Mouse (Mus musculus) cerebellum, adult 2 months (tissue): ENCODE data around the gene Kdelc2.

Experiments used
- CTCF ChIP-seq: fragments of 200-500 bp; IDR thresholded peaks from 2 replicates; pipeline ENCODE4 v1.5.1; 2011; ENCODE audit warnings: low read depth, mild to moderate bottlenecking, control low read depth, low read length, moderate library complexity, borderline replicate concordance; ENCODE audit not compliant: insufficient read depth
- POLR2A ChIP-seq: fragments of 200-500 bp; IDR thresholded peaks from 2 replicates; pipeline ENCODE4 v1.6.1; 2011; ENCODE audit warnings: low read length, control low read depth, borderline replicate concordance; ENCODE audit not compliant: insufficient read depth

DNA sequence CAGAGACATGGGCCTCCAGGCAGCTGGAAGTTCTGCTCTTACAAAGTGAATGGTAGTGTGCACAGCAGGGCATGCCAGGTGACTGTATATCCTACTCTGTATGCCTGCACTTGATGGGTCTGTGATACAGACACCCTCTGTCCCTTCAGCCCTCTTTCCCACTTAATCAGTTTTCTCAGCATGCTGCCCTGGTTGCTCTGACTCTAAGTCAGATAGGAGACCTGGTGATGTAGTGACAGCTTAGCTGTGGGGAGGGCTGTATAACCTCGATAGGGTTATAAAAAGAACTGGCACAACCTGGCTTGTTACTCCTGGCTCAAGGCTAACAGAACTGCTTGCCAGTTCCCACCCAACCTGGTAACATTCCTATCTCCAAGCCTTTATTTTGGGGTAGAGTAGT is 34.6 kb upstream of the Kdelc2 start:
- no peak for TF ChIP-seq CTCF
- TF ChIP-seq POLR2A, result no peak
